Mouse (Mus musculus): ENCODE results near the gene Ripor3.

DNA sequence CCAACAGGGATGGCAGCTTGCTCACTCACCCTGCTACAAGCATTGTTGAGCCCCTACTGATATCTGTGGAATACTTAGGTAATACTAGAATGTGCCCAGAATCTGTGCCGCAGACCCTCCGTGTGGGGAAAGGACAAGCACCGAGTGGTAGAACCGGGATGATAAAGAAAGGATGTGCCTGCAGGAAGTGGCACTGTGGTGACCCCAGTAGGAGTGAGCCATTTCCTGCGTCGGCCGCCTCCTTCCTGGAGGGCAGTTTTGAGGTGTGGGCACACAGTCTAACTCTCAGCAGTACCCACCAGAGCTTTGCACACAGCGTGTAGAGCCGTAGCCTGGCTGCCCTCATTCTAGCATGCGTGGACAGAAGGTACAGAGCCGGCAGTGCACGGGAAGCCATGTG lies 34.7 kb downstream of the Ripor3 start:
- TF ChIP-seq CTCF (IDR thresholded peaks at IDR 0.05; ENCODE audit: low read depth) (no peak), EP300 (optimal IDR thresholded peaks at IDR 0.05) (no peak)

Measured in stomach, postnatal 0 days (tissue).